14 mouse cellular contexts compared by ENCODE assay signal in the genomic region with DNA sequence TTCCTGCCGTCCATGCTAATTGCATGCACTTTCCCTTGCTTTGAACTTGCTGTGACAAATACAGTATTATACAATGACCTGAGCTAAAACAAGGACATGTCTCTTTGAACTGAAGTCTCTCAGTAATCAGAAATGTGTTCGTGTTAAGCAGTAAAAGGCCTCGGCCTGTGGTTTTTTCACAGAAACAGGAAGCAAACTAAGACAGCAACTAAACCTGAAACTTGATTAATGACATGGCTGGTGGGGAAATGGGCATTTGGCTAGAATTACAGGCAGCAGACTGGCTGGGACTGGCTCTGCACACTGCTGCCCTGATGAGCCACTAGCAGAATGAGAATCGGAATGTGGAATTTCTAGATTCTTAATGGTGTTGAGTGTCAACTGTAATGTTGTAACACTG.
DNase-seq lines count a peak whose midpoint lies in the region; ATAC-seq and TF ChIP-seq lines count a peak whose summit lies in the region.
"Had no signal": no experiment of that assay in that cellular context is flagged by ENCODE, and none has a peak within 500 bp of the region (broad histone marks: within the 10 kb centered on the region; RNA-seq: fewer than 3 reads in every experiment).

No protein-coding gene starts in this region.

- H3K9ac ChIP-seq in MEL (ENCODE audit: control insufficient read depth, low read depth, low read length, poor library complexity, severe bottlenecking): peak overlapping the region; percentile 15
- H3K9ac ChIP-seq in limb, embryonic 14.5 days (ENCODE audit: low read depth, low read length, severe bottlenecking): no peak overlapping the region
- H3K9ac ChIP-seq: forebrain, embryonic 15.5 days; heart, embryonic 15.5 days; liver, embryonic 14.5 days had no signal

- no peak for TF ChIP-seq CTCF in MEL (IDR thresholded peaks at IDR 0.05 in 2 of 3, conservative IDR thresholded peaks at IDR 0.05 in 1 of 3; ENCODE audit: control insufficient read depth in 1 of 3, insufficient read depth in 1 of 3, low read depth in 2 of 3, low read length in 3 of 3, poor library complexity in 1 of 3, severe bottlenecking in 1 of 3)

- H3K4me2 ChIP-seq in limb, embryonic 14.5 days (replicated peaks; ENCODE audit: low read depth, low read length, severe bottlenecking): no peak overlapping the region
- H3K4me2 ChIP-seq: forebrain, embryonic 15.5 days; heart, embryonic 15.5 days had no signal

- H3K27ac ChIP-seq in MEL (ENCODE audit: control insufficient read depth, low read depth, low read length): peak overlapping the region; percentile 43
- H3K27ac ChIP-seq in limb, embryonic 14.5 days (replicated peaks; ENCODE audit: low read depth, low read length): no peak overlapping the region
- H3K27ac ChIP-seq: forebrain, embryonic 15.5 days; heart, embryonic 15.5 days; liver, embryonic 14.5 days had no signal

- DNase-seq in kidney, adult 11 months: peak; percentile 18
- DNase-seq in kidney, postnatal 25 days: no peak
- DNase-seq in MEL (ENCODE audit: low read depth, low spot score): peak; percentile 81
- peak; percentile 61 for DNase-seq in forelimb bud, embryonic 11.5 days (ENCODE audit: low read depth, low spot score)
- DNase-seq in limb, embryonic 14.5 days (ENCODE audit: low spot score): peak; percentile 41
- no peak for DNase-seq in heart, postnatal 25 days (ENCODE audit: low spot score)
- no peak for DNase-seq in right cerebral cortex, postnatal 36 days (ENCODE audit: low spot score in 2 of 2)
- no peak for DNase-seq in layer of hippocampus, postnatal 25 days (ENCODE audit: extremely low spot score in 1 of 2, low spot score in 1 of 2)
- DNase-seq: cerebellum, adult 8-10 months; retina, postnatal 1 day had no signal

- H3K4me1 ChIP-seq in MEL (ENCODE audit: control insufficient read depth in 1 of 2, insufficient read depth in 2 of 2, low read length in 2 of 2): peaks cover 20 to 22% of the 10 kb centered on the region in 2 experiments
- no peaks in the 10 kb centered on the region; the same call in 1 of the 2 replicates for H3K4me1 ChIP-seq in limb, embryonic 14.5 days (ENCODE audit: control insufficient read depth, insufficient read depth, low read length)
- H3K4me1 ChIP-seq: forebrain, embryonic 15.5 days had no signal

- no peak for TF ChIP-seq RAD21 in MEL (IDR thresholded peaks at IDR 0.05; ENCODE audit: low read depth, low read length)

- intact Hi-C loops in heart, postnatal 25 days (cut with DNase I): no loop called here

- H3K79me2 ChIP-seq in MEL (ENCODE audit: control insufficient read depth, insufficient read depth, low read length, poor library complexity): no peaks in the 10 kb centered on the region

- H3K27me3 ChIP-seq in MEL (ENCODE audit: control insufficient read depth in 1 of 2, insufficient read depth in 2 of 2, low read length in 2 of 2): no peaks in the 10 kb centered on the region
- no peaks in the 10 kb centered on the region for H3K27me3 ChIP-seq in limb, embryonic 14.5 days (ENCODE audit: control insufficient read depth, insufficient read depth, low read length)
- H3K27me3 ChIP-seq: forebrain, embryonic 15.5 days; heart, embryonic 15.5 days had no signal

- ATAC-seq in limb, embryonic 14.5 days (ENCODE audit: low FRiP score, low read depth): no peak
- ATAC-seq: activated CD4-positive, CD25-positive, alpha-beta regulatory T cell, adult 4 months; forebrain, embryonic 15.5 days had no signal

- no peak for TF ChIP-seq POLR2A in MEL (IDR thresholded peaks at IDR 0.05; ENCODE audit: control insufficient read depth in 1 of 2, insufficient read depth in 1 of 2, low read depth in 1 of 2, low read length in 2 of 2, poor library complexity in 1 of 2)
- TF ChIP-seq POLR2A in limb, embryonic 14.5 days (IDR thresholded peaks at IDR 0.05; ENCODE audit: borderline replicate concordance, extremely low read depth, insufficient read depth, insufficient read length): no peak

- no peak overlapping the region for H3K4me3 ChIP-seq in MEL (ENCODE audit: control insufficient read depth in 1 of 2, insufficient read depth in 1 of 2, low read depth in 2 of 2, low read length in 2 of 2)
- no peak overlapping the region for H3K4me3 ChIP-seq in limb, embryonic 14.5 days (replicated peaks; ENCODE audit: low read length)
- H3K4me3 ChIP-seq: forebrain, embryonic 15.5 days; heart, embryonic 15.5 days had no signal

- H3K36me3 ChIP-seq in MEL (ENCODE audit: control insufficient read depth in 1 of 2, insufficient read depth in 2 of 2, low read length in 2 of 2): peaks cover 0 to 23% of the 10 kb centered on the region in 2 experiments; a peak in 2 of 4 replicates
- no peaks in the 10 kb centered on the region for H3K36me3 ChIP-seq in limb, embryonic 14.5 days (ENCODE audit: control insufficient read depth, insufficient read depth, low read length)
- H3K36me3 ChIP-seq: forebrain, embryonic 15.5 days; heart, embryonic 15.5 days had no signal

- no peaks in the 10 kb centered on the region for H3K9me3 ChIP-seq in MEL (replicated peaks; ENCODE audit: insufficient read depth, low read length)
- H3K9me3 ChIP-seq in limb, embryonic 14.5 days (ENCODE audit: control insufficient read depth, low read length): no peaks in the 10 kb centered on the region
- H3K9me3 ChIP-seq: forebrain, embryonic 15.5 days; heart, embryonic 15.5 days had no signal

- peak; percentile 46 to 62; a peak in 3 of 4 replicates for TF ChIP-seq EP300 in MEL (IDR thresholded peaks at IDR 0.05; ENCODE audit: low read depth in 1 of 2, low read length in 2 of 2)

- 12% methylated on average over 4 of the region's 4 CpGs for WGBS in limb, embryonic 14.5 days

TF ChIP-seq in MEL, 35 proteins besides CTCF, POLR2A, EP300 and RAD21:
- TF ChIP-seq KAT2A (conservative IDR thresholded peaks at IDR 0.05; ENCODE audit: low read depth, low read length) (no peak), CHD2 (IDR thresholded peaks at IDR 0.05; ENCODE audit: low read length) (no peak), USF1 (IDR thresholded peaks at IDR 0.05; ENCODE audit: low read depth, low read length) (no peak), POLR2AphosphoS5 (IDR thresholded peaks at IDR 0.05; ENCODE audit: borderline replicate concordance, low read depth, low read length) (no peak), TCF12 (IDR thresholded peaks at IDR 0.05; ENCODE audit: low read depth, low read length) (no peak), SIN3A (IDR thresholded peaks at IDR 0.05; ENCODE audit: low read length) (no peak), USF2 (IDR thresholded peaks at IDR 0.05; ENCODE audit: borderline replicate concordance in 1 of 2, insufficient read depth in 1 of 2, low read depth in 1 of 2, low read length in 2 of 2) (no peak), UBTF (IDR thresholded peaks at IDR 0.05; ENCODE audit: borderline replicate concordance, insufficient read depth, low read depth, low read length) (no peak), JUND (IDR thresholded peaks at IDR 0.05; ENCODE audit: low read depth, low read length) (no peak), POLR2AphosphoS2 (IDR thresholded peaks at IDR 0.05; ENCODE audit: low read length) (no peak), ETS1 (IDR thresholded peaks at IDR 0.05; ENCODE audit: low read depth, low read length) (peak; percentile 44; the same call in 1 of the 2 replicates), TAL1 (IDR thresholded peaks at IDR 0.05; ENCODE audit: low read length) (no peak), BHLHE40 (IDR thresholded peaks at IDR 0.05; ENCODE audit: borderline replicate concordance, low read depth, low read length) (no peak; the same call in 1 of the 2 replicates), MXI1 (IDR thresholded peaks at IDR 0.05; ENCODE audit: low read depth, low read length) (no peak), ZNF384 (IDR thresholded peaks at IDR 0.05; ENCODE audit: low read depth, low read length) (peak; percentile 62), TBP (IDR thresholded peaks at IDR 0.05; ENCODE audit: low read depth, low read length) (no peak), MAZ (IDR thresholded peaks at IDR 0.05; ENCODE audit: low read depth, low read length) (no peak), NRF1 (IDR thresholded peaks at IDR 0.05; ENCODE audit: insufficient read depth, low read depth, low read length, poor library complexity, severe bottlenecking) (no peak), SMC3 (IDR thresholded peaks at IDR 0.05; ENCODE audit: low read depth, low read length) (no peak), MAX (IDR thresholded peaks at IDR 0.05; ENCODE audit: low read length) (no peak), MEF2A (IDR thresholded peaks at IDR 0.05; ENCODE audit: extremely low read depth, insufficient replicate concordance, low read depth, low read length, poor library complexity, severe bottlenecking) (no peak), ZC3H11A (IDR thresholded peaks at IDR 0.05; ENCODE audit: low read depth, low read length) (no peak), ZKSCAN1 (IDR thresholded peaks at IDR 0.05; ENCODE audit: low read depth, low read length) (no peak), RCOR1 (IDR thresholded peaks at IDR 0.05; ENCODE audit: low read depth, low read length) (peak; percentile 32; the same call in 1 of the 2 replicates), ELF1 (IDR thresholded peaks at IDR 0.05; ENCODE audit: low read depth, low read length) (peak; percentile 50; the same call in 1 of the 2 replicates), MYC (IDR thresholded peaks at IDR 0.05; ENCODE audit: low read depth, low read length) (no peak), GATA1 (IDR thresholded peaks at IDR 0.05; ENCODE audit: low read depth, low read length) (0 out of 2 replicates have a peak, but pooled peaks have one; percentile 16), MYB (IDR thresholded peaks at IDR 0.05; ENCODE audit: low read depth, low read length) (no peak), HCFC1 (IDR thresholded peaks at IDR 0.05; ENCODE audit: low read depth, low read length) (0 out of 2 replicates have a peak, but pooled peaks have one; percentile 29), E2F4 (IDR thresholded peaks at IDR 0.05; ENCODE audit: borderline replicate concordance, low read depth, low read length) (no peak), CHD1 (IDR thresholded peaks at IDR 0.05; ENCODE audit: low read depth, low read length) (no peak), ZMIZ1 (IDR thresholded peaks at IDR 0.05; ENCODE audit: low read depth, low read length) (no peak), GABPA (IDR thresholded peaks at IDR 0.05; ENCODE audit: low read depth, low read length) (no peak), NELFE (IDR thresholded peaks at IDR 0.05; ENCODE audit: low read depth, low read length) (no peak), MAFK (IDR thresholded peaks at IDR 0.05; ENCODE audit: borderline replicate concordance, low read depth, low read length) (no peak)

Comparison
In these comparisons a context has a peak if more than half of its experiments do, and no peak if none do; other contexts are left out.
1. DNase-seq: peak in kidney, adult 11 months (single experiment), MEL (single experiment), forelimb bud, embryonic 11.5 days (single experiment) and limb, embryonic 14.5 days (single experiment); none in kidney, postnatal 25 days (0 of 2), heart, postnatal 25 days (single experiment), right cerebral cortex, postnatal 36 days (0 of 2) and layer of hippocampus, postnatal 25 days (0 of 2).